Mouse (Mus musculus): Measurements from ENCODE around the gene Cfap73. TPM values are rescaled to one million over a fixed set of nuclear protein-coding genes. Genes with fewer than 3 reads are reported as not detected.

Cfap73 gene
- total RNA-seq (2023) = not detected

DNA sequence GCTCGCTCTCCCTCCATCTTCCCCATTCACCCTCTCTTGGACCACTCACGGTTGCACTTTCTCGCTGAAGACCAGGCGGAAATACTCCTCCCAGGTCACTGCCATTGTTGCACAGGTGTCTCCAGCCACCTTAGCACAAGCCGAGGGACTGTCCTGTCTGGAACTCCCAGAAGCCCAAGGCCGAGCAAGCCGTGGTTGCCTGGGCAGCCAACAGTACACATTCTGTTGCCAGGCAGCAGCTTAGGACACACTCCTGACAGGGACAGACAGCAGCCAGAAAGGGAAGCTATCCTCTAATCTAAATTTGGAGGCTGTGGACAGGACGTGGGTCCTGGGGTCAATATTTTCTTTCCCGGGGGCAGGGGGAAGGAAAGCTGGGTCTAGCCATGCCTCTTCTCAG lies at the start of gene Cfap73:
Gene Cfap73, minus strand, starts transcription at position 105 of the 400 bp plus-strand sequence.

GRCm38 (mm10) chr5:120648569-120649373 lies 14.7 kb upstream of the Cfap73 start, which contains the start of gene Rasal1:
Gene Rasal1 (plus strand): TSS chr5:120648812.

DNA sequence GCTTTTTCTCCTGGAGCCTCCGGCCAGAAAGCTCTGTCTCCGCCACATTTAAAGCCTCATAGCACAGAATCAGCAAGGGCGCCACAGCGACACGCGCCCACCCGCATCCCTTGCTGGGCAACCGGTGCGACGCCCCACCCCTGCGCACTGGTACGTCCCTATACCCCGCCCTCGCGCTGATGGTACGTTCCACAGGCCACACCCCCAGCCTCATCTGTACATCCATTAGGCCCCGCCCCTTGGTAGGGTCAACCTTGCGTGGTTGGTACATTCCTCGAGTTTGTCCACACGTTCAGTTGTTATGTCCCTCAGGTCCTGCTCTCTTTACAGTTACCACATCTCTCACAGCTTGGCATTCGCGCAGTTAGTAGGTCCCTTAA lies 21.6 kb downstream of the Cfap73 start, which contains the start of the genes Rita1 and Ddx54:
Gene Rita1, minus strand, starts transcription at position 148 of the 380 bp plus-strand sequence.
Gene Ddx54, plus strand, starts transcription at position 298 of the 380 bp plus-strand sequence.

DNA sequence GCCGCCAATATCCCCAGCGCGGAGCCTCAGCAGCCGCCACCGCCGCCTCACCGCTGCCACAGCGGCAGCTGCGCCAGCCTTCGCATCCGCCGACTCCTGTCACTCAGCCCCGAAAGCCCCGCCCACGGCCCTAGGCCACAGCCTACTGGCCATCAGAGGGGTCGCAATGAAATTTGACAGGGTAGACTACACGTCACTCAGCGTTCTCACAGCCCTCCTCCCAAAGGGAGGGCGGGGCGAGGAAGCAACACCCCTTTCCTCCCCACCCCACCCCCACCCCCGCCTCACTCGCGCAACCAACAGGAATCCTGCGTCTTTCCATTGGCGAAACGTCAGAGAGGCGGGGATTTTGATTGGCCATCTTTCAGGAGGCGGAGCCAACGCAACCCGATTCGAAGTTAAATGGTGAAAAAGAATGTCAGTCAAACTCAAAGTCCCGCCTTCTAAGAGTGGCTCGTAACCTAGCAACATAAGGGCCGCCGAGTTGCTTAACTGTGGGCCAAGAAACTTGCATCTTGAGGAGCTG lies 45.4 kb downstream of the Cfap73 start, which contains the start of the genes Tpcn1 and Iqcd:
Gene Tpcn1, minus strand, starts transcription at position 105 of the 526 bp plus-strand sequence.
Gene Iqcd, plus strand, starts transcription at position 448 of the 526 bp plus-strand sequence.

Other genes with a start within 250 kb of the Cfap73 start
- not detected for gene Lhx5, start 202.5 kb downstream of the Cfap73 start, total RNA-seq (2023)
- gene Sdsl, start 161.4 kb downstream of the Cfap73 start, total RNA-seq (2023) = not detected
- gene Sds, start 157.7 kb downstream of the Cfap73 start, total RNA-seq (2023) = not detected
- gene Plbd2, start 130.6 kb downstream of the Cfap73 start, total RNA-seq (2023) = 15.7 TPM
- 12.6 TPM for gene Slc8b1, start 123.1 kb downstream of the Cfap73 start, total RNA-seq (2023)
- gene Tpcn1, start 45.6 kb downstream of the Cfap73 start, total RNA-seq (2023) = 43.1 TPM
- gene Iqcd, start 45.2 kb downstream of the Cfap73 start, total RNA-seq (2023) = 0.91 TPM
- gene Rita1, start 21.6 kb downstream of the Cfap73 start, total RNA-seq (2023) = 4.6 TPM
- gene Ddx54, start 21.5 kb downstream of the Cfap73 start, total RNA-seq (2023) = 116 TPM
- gene Rasal1, start 14.6 kb upstream of the Cfap73 start, total RNA-seq (2023) = 23.9 TPM
- 197 TPM for gene Dtx1, start 77.7 kb upstream of the Cfap73 start, total RNA-seq (2023)
- 12.6 TPM for gene Oas2, start 115.6 kb upstream of the Cfap73 start, total RNA-seq (2023)
- 8.6 TPM for gene Oas3, start 143.4 kb upstream of the Cfap73 start, total RNA-seq (2023)
- gene Oas1e, start 161.3 kb upstream of the Cfap73 start, total RNA-seq (2023) = 0.41 TPM
- 10.5 TPM for gene Oas1c, start 178.3 kb upstream of the Cfap73 start, total RNA-seq (2023)
- gene Oas1f, start 213.1 kb upstream of the Cfap73 start, total RNA-seq (2023) = not detected
- gene Oas1h, start 227.2 kb upstream of the Cfap73 start, total RNA-seq (2023) = not detected